In the genomic region with DNA sequence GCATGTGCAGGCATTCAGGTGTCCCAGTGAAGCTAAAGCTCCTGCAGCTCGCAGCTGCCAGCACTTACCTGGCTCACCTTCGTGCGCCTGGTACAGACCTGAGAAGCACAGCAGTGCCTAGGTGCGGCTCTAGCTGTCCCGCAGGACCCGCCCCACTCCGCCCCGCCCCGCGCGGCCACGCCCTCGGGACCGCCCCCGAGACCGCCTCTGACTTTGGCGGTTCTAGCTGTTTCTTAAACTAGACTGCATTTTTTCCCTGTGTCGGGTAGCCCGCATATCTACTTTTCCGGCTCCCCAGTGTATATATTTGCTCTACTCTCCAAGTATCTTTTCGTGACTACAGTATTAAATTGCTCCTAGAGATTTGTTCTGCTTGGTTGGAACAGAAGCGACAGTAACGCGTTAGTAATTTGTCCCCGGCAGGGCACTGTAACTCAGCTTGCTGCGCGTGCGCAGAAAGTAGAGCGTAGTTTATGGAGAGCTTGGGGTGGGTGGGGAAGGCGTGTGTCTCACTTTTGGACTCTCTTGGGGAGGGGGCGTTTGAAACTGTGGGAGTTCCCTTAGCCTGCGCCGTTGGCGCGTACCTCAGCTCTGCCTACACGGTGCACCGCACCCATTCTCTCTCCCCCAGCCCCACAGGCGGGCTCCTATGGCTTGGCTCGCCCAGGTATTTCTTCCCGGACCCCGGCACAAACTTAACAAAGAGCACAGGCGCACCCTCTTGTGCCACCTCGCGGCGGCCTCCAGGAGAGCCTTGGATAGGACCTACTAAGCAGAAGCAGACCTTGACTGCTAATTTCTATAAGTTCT, we compare ENCODE assay signal across 7 mouse cellular contexts. TPM values are rescaled to one million over a fixed set of nuclear protein-coding genes. Genes with fewer than 3 reads are reported as not detected.
DNase-seq lines count a peak whose midpoint lies in the region; ATAC-seq and TF ChIP-seq lines count a peak whose summit lies in the region.

A gene (minus strand): TSS at position 159 of the 810 bp plus-strand sequence.

- peak within 1 kb of the TSS; percentile 54 for H3K9ac ChIP-seq in intestine, postnatal 0 days (ENCODE audit: low read depth, low read length)
- H3K9ac ChIP-seq in midbrain, embryonic 12.5 days (replicated peaks): peak within 1 kb of the TSS; percentile 74

- H3K27ac ChIP-seq in embryonic facial prominence, embryonic 10.5 days (replicated peaks): peak within 1 kb of the TSS; percentile 95
- peak within 1 kb of the TSS; percentile 83 for H3K27ac ChIP-seq in intestine, postnatal 0 days (ENCODE audit: low read depth, low read length)
- peak within 1 kb of the TSS; percentile 83 for H3K27ac ChIP-seq in midbrain, embryonic 12.5 days (replicated peaks)
- H3K27ac ChIP-seq in small intestine, adult 2 months (ENCODE audit: insufficient read depth, low read depth, low read length): peak within 1 kb of the TSS; percentile 95

- TF ChIP-seq POLR2A in small intestine, adult 2 months (IDR thresholded peaks at IDR 0.05; ENCODE audit: low read depth, low read length): peak; percentile 97

- peak; percentile 93 for ATAC-seq in intestine, postnatal 0 days
- peak; percentile 93 for ATAC-seq in midbrain, embryonic 12.5 days (ENCODE audit: low FRiP score, low read depth)

- H3K27me3 ChIP-seq in embryonic facial prominence, embryonic 10.5 days (replicated peaks; ENCODE audit: low read depth, poor library complexity, severe bottlenecking): peaks cover 55% of the 10 kb centered on the region
- H3K27me3 ChIP-seq in intestine, postnatal 0 days (replicated peaks; ENCODE audit: control insufficient read depth, insufficient read depth, low read length): no peaks in the 10 kb centered on the region
- peaks cover 20% of the 10 kb centered on the region for H3K27me3 ChIP-seq in midbrain, embryonic 12.5 days
- no peaks in the 10 kb centered on the region; the same call in 1 of the 2 replicates for H3K27me3 ChIP-seq in small intestine, adult 2 months (ENCODE audit: control insufficient read depth, insufficient read depth, low read length)

- H3K9me3 ChIP-seq in embryonic facial prominence, embryonic 10.5 days: no peaks in the 10 kb centered on the region
- no peaks in the 10 kb centered on the region for H3K9me3 ChIP-seq in intestine, postnatal 0 days (ENCODE audit: control insufficient read depth)
- no peaks in the 10 kb centered on the region for H3K9me3 ChIP-seq in midbrain, embryonic 12.5 days

- no peaks in the 10 kb centered on the region for H3K36me3 ChIP-seq in embryonic facial prominence, embryonic 10.5 days (replicated peaks)
- H3K36me3 ChIP-seq in intestine, postnatal 0 days (ENCODE audit: control insufficient read depth, insufficient read depth): no peaks in the 10 kb centered on the region
- no peaks in the 10 kb centered on the region for H3K36me3 ChIP-seq in midbrain, embryonic 12.5 days
- no peaks in the 10 kb centered on the region; the same call in 1 of the 2 replicates for H3K36me3 ChIP-seq in small intestine, adult 2 months (ENCODE audit: control insufficient read depth, insufficient read depth, low read length)

- peak within 1 kb of the TSS; percentile 69 for H3K4me3 ChIP-seq in embryonic facial prominence, embryonic 10.5 days
- H3K4me3 ChIP-seq in intestine, postnatal 0 days (ENCODE audit: low read depth, low read length): peak within 1 kb of the TSS; percentile 74
- H3K4me3 ChIP-seq in midbrain, embryonic 12.5 days: peak within 1 kb of the TSS; percentile 72
- H3K4me3 ChIP-seq in small intestine, adult 2 months (ENCODE audit: low read depth, low read length): peak within 1 kb of the TSS; percentile 97

- H3K4me1 ChIP-seq in embryonic facial prominence, embryonic 10.5 days: peaks cover 13% of the 10 kb centered on the region
- no peaks in the 10 kb centered on the region for H3K4me1 ChIP-seq in intestine, postnatal 0 days (replicated peaks; ENCODE audit: control insufficient read depth, insufficient read depth, low read length)
- H3K4me1 ChIP-seq in midbrain, embryonic 12.5 days: peaks cover 9% of the 10 kb centered on the region
- H3K4me1 ChIP-seq in small intestine, adult 2 months (ENCODE audit: control insufficient read depth, insufficient read depth, insufficient read length, low read length): peaks cover 8% of the 10 kb centered on the region; the same call in 1 of the 2 replicates

- peak; percentile 85 for TF ChIP-seq CTCF in intestine, postnatal 0 days (IDR thresholded peaks at IDR 0.05; ENCODE audit: low read depth)
- peak; percentile 83 for TF ChIP-seq CTCF in small intestine, adult 2 months (IDR thresholded peaks at IDR 0.05; ENCODE audit: extremely low read depth, insufficient read length, insufficient replicate concordance, low read depth, low read length)

- DNase-seq in adrenal gland, postnatal 10 days: peak; percentile 98
- DNase-seq in embryonic facial prominence, embryonic 10.5 days (ENCODE audit: low spot score): peak; percentile 94
- DNase-seq in gonadal fat pad, adult 2 months (ENCODE audit: low read depth): peak; percentile 84
- DNase-seq in left cerebral cortex, postnatal 4 days: peak; percentile 95

- WGBS in embryonic facial prominence, embryonic 10.5 days: under 1% methylated on average over 45 of the region's 45 CpGs
- under 1% methylated on average over 45 of the region's 45 CpGs for WGBS in intestine, postnatal 0 days
- under 1% methylated on average over 45 of the region's 45 CpGs for WGBS in midbrain, embryonic 12.5 days
- WGBS in small intestine, adult 2 months: 1% methylated on average over 45 of the region's 45 CpGs

- intact Hi-C loops in left cerebral cortex, postnatal 4 days (cut with DNase I): no loop called here

- H3K4me2 ChIP-seq in intestine, postnatal 0 days (replicated peaks; ENCODE audit: low read depth): peak within 1 kb of the TSS; percentile 87
- peak within 1 kb of the TSS; percentile 76 for H3K4me2 ChIP-seq in midbrain, embryonic 12.5 days (replicated peaks)

RNA-seq across cellular contexts. Expression of the gene that starts here (rescaled TPM):
- 10 to 100 TPM; 63.5 to 71.5 TPM for total RNA-seq in adrenal gland, postnatal 10 days (2021)
- polyA plus RNA-seq in embryonic facial prominence, embryonic 10.5 days (2016; fragmentation: Nextera tagmentation; extraction: Ambion mirVana): 52.1 and 53.1 TPM in 2 replicates
- polyA plus RNA-seq in gonadal fat pad, adult 2 months (2012; rRNA removed): 252 and 380 TPM in 2 replicates
- 305 and 323 TPM in 2 replicates for polyA plus RNA-seq in intestine, postnatal 0 days (2015; fragmentation: Nextera tagmentation; extraction: Ambion mirVana)
- 100 to 1,000 TPM; 119 to 121 TPM for total RNA-seq in left cerebral cortex, postnatal 4 days (2021)
- 47.3 and 48.8 TPM in 2 replicates for polyA plus RNA-seq in midbrain, embryonic 12.5 days (2016; fragmentation: Nextera tagmentation; extraction: Ambion mirVana)
- 1,045 and 1,081 TPM in 2 replicates for polyA plus RNA-seq in small intestine, adult 2 months (2012; rRNA removed)

Comparison
In these comparisons a context has a peak if more than half of its experiments do, and no peak if none do; other contexts are left out.
1. Peak in every context shown above with its lines: DNase-seq, ATAC-seq, H3K4me3 ChIP-seq and H3K27ac ChIP-seq.